Mouse (Mus musculus) intestine, postnatal 0 days (tissue): ENCODE measurements at regions not wholly inside any gene's neighbourhood (a gene's known extent, or its start where the extent isn't known, plus 50 kb on each side); places are given as distances from the start of the nearest gene placed in this dataset.
"Not testable (repeated sequence)": the region's sequence is repeated elsewhere in the genome, so short reads cannot be mapped to it uniquely, and the experiment has no call there.

Source experiments
- ATAC-seq: fragments of 200-750 bp; cut with Nextera tagmentation; 2 replicates; pipeline ENCODE4 v1.8.0; 2017; ENCODE audit warnings: mild to moderate bottlenecking, moderate TSS enrichment, moderate library complexity
- H3K27ac ChIP-seq: fragments of 300-500 bp; sonication (generic); 2 replicates; pipeline ENCODE4 v1.5.1; 2014; ENCODE audit warnings: mild to moderate bottlenecking, low read depth, low read length, moderate library complexity
- H3K27me3 ChIP-seq: fragments of 300-500 bp; sonication (generic); replicated peaks from 2 replicates; pipeline ENCODE4 v1.6.1; 2014; ENCODE audit warnings: low read length, mixed read lengths; ENCODE audit not compliant: control insufficient read depth, insufficient read depth
- H3K36me3 ChIP-seq: fragments of 300-500 bp; sonication (generic); 2 replicates; pipeline ENCODE4 v1.6.1; 2014; ENCODE audit warnings: mild to moderate bottlenecking, moderate library complexity; ENCODE audit not compliant: control insufficient read depth, insufficient read depth
- H3K4me1 ChIP-seq: fragments of 300-500 bp; sonication (generic); replicated peaks from 2 replicates; pipeline ENCODE4 v1.6.1; 2014; ENCODE audit warnings: antibody characterized with exemption, low read length, mixed read lengths; ENCODE audit not compliant: control insufficient read depth, insufficient read depth
- H3K4me2 ChIP-seq: fragments of 300-500 bp; sonication (generic); replicated peaks from 2 replicates; pipeline ENCODE4 v1.6.1; 2014; ENCODE audit warnings: low read depth, mild to moderate bottlenecking, moderate library complexity
- H3K4me3 ChIP-seq: fragments of 300-500 bp; sonication (generic); 2 replicates; pipeline ENCODE4 v1.5.1; 2014; ENCODE audit warnings: low read depth, low read length
- H3K9ac ChIP-seq: fragments of 300-500 bp; sonication (generic); 2 replicates; pipeline ENCODE4 v1.6.1; 2014; ENCODE audit warnings: mild to moderate bottlenecking, low read depth, low read length
- H3K9me3 ChIP-seq: fragments of 300-500 bp; sonication (generic); 2 replicates; pipeline ENCODE4 v1.6.1; 2016; ENCODE audit warnings: mixed run types; ENCODE audit not compliant: control insufficient read depth
- CTCF ChIP-seq: sonication (generic); IDR thresholded peaks from 2 replicates; pipeline ENCODE4 v1.5.1; 2016; ENCODE audit warnings: low read depth, mild to moderate bottlenecking, control low read depth, antibody characterized with exemption, moderate library complexity
- WGBS: fragments of 180-500 bp; shearing (Covaris S2); extraction: QIAGEN DNeasy Blood & Tissue Kit; methylation state at CpG from one replicate; pipeline ENCODE4 v1.1.7; 2014; 5-methylcytosine and 5-hydroxymethylcytosine counted together

- TF ChIP-seq CTCF, result no peak
- H3K27me3 ChIP-seq, result no peaks in the 10 kb centered on the region
- H3K4me2 ChIP-seq, result no peak overlapping the region
- no peaks in the 10 kb centered on the region for H3K36me3 ChIP-seq
- no peak for ATAC-seq
- H3K9me3 ChIP-seq, result no peaks in the 10 kb centered on the region
- H3K27ac ChIP-seq, result no peak overlapping the region
- no peak overlapping the region for H3K4me3 ChIP-seq
- H3K4me1 ChIP-seq, result no peaks in the 10 kb centered on the region
- WGBS, result 39% methylated on average over 5 of the region's 5 CpGs
- no peak overlapping the region for H3K9ac ChIP-seq
Observed at GRCm38 (mm10) chr13:6891458-6892076, 243.0 kb upstream of the Pfkp start.

GRCm38 (mm10) chr13:6889446-6889845 lies 240.9 kb upstream of the Pfkp start:
- ATAC-seq, H3K4me1 ChIP-seq, H3K4me3 ChIP-seq, H3K9ac ChIP-seq, H3K36me3 ChIP-seq, H3K9me3 ChIP-seq, H3K27ac ChIP-seq, H3K27me3 ChIP-seq, H3K4me2 ChIP-seq: not testable (repeated sequence)
- WGBS, result 78% methylated on average over 9 of the region's 9 CpGs

- no peak for ATAC-seq
- no peaks in the 10 kb centered on the region for H3K27me3 ChIP-seq
- 89% methylated on average over 1 of the region's 1 CpGs for WGBS
- no peak for TF ChIP-seq CTCF
- no peaks in the 10 kb centered on the region for H3K36me3 ChIP-seq
- H3K9ac ChIP-seq, result no peak overlapping the region
- no peaks in the 10 kb centered on the region for H3K4me1 ChIP-seq
- H3K9me3 ChIP-seq, result no peaks in the 10 kb centered on the region
- H3K4me2 ChIP-seq, result no peak overlapping the region
- no peak overlapping the region for H3K4me3 ChIP-seq
- H3K27ac ChIP-seq, result no peak overlapping the region
Observed at GRCm38 (mm10) chr13:6888381-6888780, 239.8 kb upstream of the Pfkp start.

- Histone ChIP-seq H3K9me3 (no peaks in the 10 kb centered on the region), H3K4me3 (no peak overlapping the region), H3K9ac (no peak overlapping the region), H3K27ac (no peak overlapping the region), H3K27me3 (no peaks in the 10 kb centered on the region), H3K4me2 (no peak overlapping the region), H3K36me3 (no peaks in the 10 kb centered on the region), H3K4me1 (no peaks in the 10 kb centered on the region)
- WGBS, result 92% methylated on average over 5 of the region's 5 CpGs
- TF ChIP-seq CTCF, result no peak
- no peak for ATAC-seq
Observed at GRCm38 (mm10) chr13:6877018-6877901, 228.7 kb upstream of the Pfkp start.

DNA sequence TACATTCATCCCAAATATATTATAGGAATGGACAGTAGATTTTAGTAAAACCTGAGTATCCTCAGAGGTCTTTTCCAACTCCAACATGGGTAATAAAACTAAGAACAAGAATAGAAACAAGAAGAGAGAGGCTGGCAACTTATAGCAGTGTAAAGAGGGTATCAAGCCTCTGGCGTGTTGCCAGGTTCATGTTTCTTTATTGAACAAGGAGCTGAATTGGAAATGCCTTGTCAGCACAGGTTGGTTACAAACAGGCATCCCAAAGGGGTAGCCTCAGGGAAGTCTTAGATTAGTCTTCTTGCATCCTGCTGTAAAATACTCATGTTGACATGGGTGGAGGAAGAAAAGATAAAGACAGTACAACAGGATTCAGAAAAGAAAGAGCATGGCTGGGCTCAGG lies 213.6 kb upstream of the Pfkp start:
- no peak overlapping the region for H3K9ac ChIP-seq

GRCm38 (mm10) chr13:6859551-6859950 lies 211.0 kb upstream of the Pfkp start:
- H3K4me3 ChIP-seq, result no peak overlapping the region
- H3K9ac ChIP-seq, result no peak overlapping the region
- H3K9me3 ChIP-seq, result no peaks in the 10 kb centered on the region
- H3K27ac ChIP-seq, result no peak overlapping the region
- WGBS, result 83% methylated on average over 3 of the region's 3 CpGs
- no peak for ATAC-seq
- no peaks in the 10 kb centered on the region for H3K4me1 ChIP-seq
- H3K36me3 ChIP-seq, result no peaks in the 10 kb centered on the region
- H3K4me2 ChIP-seq, result no peak overlapping the region
- TF ChIP-seq CTCF, result no peak
- no peaks in the 10 kb centered on the region for H3K27me3 ChIP-seq

More for the DNA sequence above, 213.6 kb upstream of the Pfkp start:
- no peak for ATAC-seq
- no peaks in the 10 kb centered on the region for H3K27me3 ChIP-seq
- H3K9me3 ChIP-seq, result no peaks in the 10 kb centered on the region
- 73% methylated on average over 1 of the region's 1 CpGs for WGBS
- no peak overlapping the region for H3K27ac ChIP-seq
- no peaks in the 10 kb centered on the region for H3K36me3 ChIP-seq
- H3K4me1 ChIP-seq, result no peaks in the 10 kb centered on the region
- no peak for TF ChIP-seq CTCF
- H3K4me3 ChIP-seq, result no peak overlapping the region
- no peak overlapping the region for H3K4me2 ChIP-seq
